Mouse (Mus musculus) macrophage (primary cell): ENCODE data around the gene Mroh7. TPM values are rescaled to one million over a fixed set of nuclear protein-coding genes. Genes with fewer than 3 reads are reported as not detected.

Experiments used
- H3K27ac ChIP-seq: fragments of 350-480 bp; formaldehyde crosslinking; 2 replicates; pipeline ENCODE4 v1.9.0; 2021
- H3K36me3 ChIP-seq: fragments of 350-480 bp; formaldehyde crosslinking; 2 replicates; pipeline ENCODE4 v1.9.0; 2021; ENCODE audit errors: inconsistent target
- H3K4me3 ChIP-seq: fragments of 350-480 bp; formaldehyde crosslinking; 2 replicates; pipeline ENCODE4 v1.9.0; 2021; ENCODE audit errors: inconsistent target
- H3K79me2 ChIP-seq: fragments of 350-480 bp; formaldehyde crosslinking; 2 replicates; pipeline ENCODE4 v1.9.0; 2021; ENCODE audit errors: inconsistent target
- WGBS: methylation state at CpG from one replicate; pipeline ENCODE4 v1.1.7; 2026; ENCODE audit warnings: inconsistent platforms; ENCODE audit not compliant: missing documents; 5-methylcytosine and 5-hydroxymethylcytosine counted together
- polyA plus RNA-seq: library from polyadenylated mRNA; stranded (reverse); fragments of 250-400 nt; gene quantifications from 3 replicates; pipeline ENCODE4 v1.2.4, GENCODE M21; 2018; ENCODE audit warnings: inconsistent platforms

The Mroh7 gene
- polyA plus RNA-seq, 1 experiment from 2014 or later: not detected

- Histone ChIP-seq H3K4me3 (no peak overlapping the region), H3K27ac (no peak overlapping the region), H3K36me3 (no peaks in the 10 kb centered on the region), H3K79me2 (no peaks in the 10 kb centered on the region)
- WGBS: 79% methylated on average over 8 of the region's 8 CpGs
These were observed 97.2 kb downstream of the Mroh7 start for GRCm38 (mm10) chr4:106633281-106634085.

GRCm38 (mm10) chr4:106632313-106632712, 98.4 kb downstream of the Mroh7 start:
- no peaks in the 10 kb centered on the region for H3K36me3 ChIP-seq
- H3K4me3 ChIP-seq: no peak overlapping the region
- no CpG with 5 or more reads among the region's 3 CpGs for WGBS
- no peaks in the 10 kb centered on the region for H3K79me2 ChIP-seq
- H3K27ac ChIP-seq: no peak overlapping the region

Other genes with a start within 250 kb of the Mroh7 start
- not detected in 3 replicates for gene Bsnd, start 238.6 kb downstream of the Mroh7 start, polyA plus RNA-seq
- 8.3 to 57.3 TPM (median 30.5 TPM) in 3 replicates for gene Dhcr24, start 169.9 kb downstream of the Mroh7 start, polyA plus RNA-seq
- gene Lexm, start 113.7 kb downstream of the Mroh7 start, polyA plus RNA-seq: not detected in 3 replicates
- not detected in 3 replicates for gene Ttc22, start 108.5 kb downstream of the Mroh7 start, polyA plus RNA-seq
- 3.0 to 5.1 TPM (median 3.6 TPM) in 3 replicates for gene Pars2, start 79.9 kb downstream of the Mroh7 start, polyA plus RNA-seq
- gene Ttc4, start 52.0 kb downstream of the Mroh7 start, polyA plus RNA-seq: 22.3 to 28.9 TPM (median 24.3 TPM) in 3 replicates
- not detected in 3 replicates for gene Fam151a, start 3.0 kb upstream of the Mroh7 start, polyA plus RNA-seq
- 2.5 to 3.7 TPM (median 3.4 TPM) in 3 replicates for gene Acot11, start 74.1 kb upstream of the Mroh7 start, polyA plus RNA-seq
- 20.3 to 44.3 TPM (median 27.6 TPM) in 3 replicates for gene Ssbp3, start 179.8 kb upstream of the Mroh7 start, polyA plus RNA-seq